Mouse (Mus musculus): ENCODE data around the gene 2210011C24Rik. TPM values are rescaled to one million over a fixed set of nuclear protein-coding genes. Genes with fewer than 3 reads are reported as not detected.

2210011C24Rik gene
- polyA plus RNA-seq, 3 experiments from 2014 or later, result 1.2 to 2.5 TPM; not detected in 1

Other genes starting within 250 kb of the 2210011C24Rik start
- gene Adgrl1, start 112.1 kb downstream of the 2210011C24Rik start, polyA plus RNA-seq (2017; shearing (Covaris generic)), result 10 to 100 TPM in 2 of 3 experiments, 1 to 10 TPM in 1; 5.1 to 13.8 (median 11.3) TPM
- 1 to 10 TPM in 1 of 3 experiments, under 1 TPM in 2; 0.16 to 1.5 (median 0.52) TPM for gene Gm10644, start 57.0 kb downstream of the 2210011C24Rik start, polyA plus RNA-seq (2017; shearing (Covaris generic))
- gene Asf1b, start 56.7 kb downstream of the 2210011C24Rik start, polyA plus RNA-seq (2017; shearing (Covaris generic)), result 100 to 1,000 TPM in 1 of 3 experiments, 10 to 100 TPM in 2; 26.0 to 159 (median 26.4) TPM
- 10 to 100 TPM; 16.3 to 20.1 (median 18.8) TPM for gene Prkaca, start 39.2 kb downstream of the 2210011C24Rik start, polyA plus RNA-seq (2017; shearing (Covaris generic))
- 1 to 10 TPM; 5.0 to 7.3 (median 6.5) TPM for gene Samd1, start 14.5 kb downstream of the 2210011C24Rik start, polyA plus RNA-seq (2017; shearing (Covaris generic))
- gene 1700067K01Rik, start 10.7 kb downstream of the 2210011C24Rik start, polyA plus RNA-seq (2017; shearing (Covaris generic)), result under 1 TPM in 2 of 3 experiments, not detected in 1; 0.51 to 0.70 TPM
- 1 to 10 TPM; 1.6 to 3.7 (median 2.8) TPM for gene Palm3, start 9.3 kb upstream of the 2210011C24Rik start, polyA plus RNA-seq (2017; shearing (Covaris generic))
- 100 to 1,000 TPM; 188 to 350 (median 272) TPM for gene Il27ra, start 30.4 kb upstream of the 2210011C24Rik start, polyA plus RNA-seq (2017; shearing (Covaris generic))
- 10 to 100 TPM; 21.2 to 34.2 (median 31.9) TPM for gene Rln3, start 32.8 kb upstream of the 2210011C24Rik start, polyA plus RNA-seq (2017; shearing (Covaris generic))
- gene Gm10643, start 53.0 kb upstream of the 2210011C24Rik start, polyA plus RNA-seq (2017; shearing (Covaris generic)), result 1 to 10 TPM in 1 of 3 experiments, under 1 TPM in 2; 0.53 to 1.4 (median 0.91) TPM
- 10 to 100 TPM in 2 of 3 experiments, 1 to 10 TPM in 1; 9.4 to 13.2 (median 13.2) TPM for gene Rfx1, start 54.7 kb upstream of the 2210011C24Rik start, polyA plus RNA-seq (2017; shearing (Covaris generic))
- 10 to 100 TPM; 16.6 to 20.0 (median 18.6) TPM for gene Dcaf15, start 92.6 kb upstream of the 2210011C24Rik start, polyA plus RNA-seq (2017; shearing (Covaris generic))
- gene Podnl1, start 113.8 kb upstream of the 2210011C24Rik start, polyA plus RNA-seq (2017; shearing (Covaris generic)), result 10 to 100 TPM in 1 of 3 experiments, 1 to 10 TPM in 2; 8.5 to 32.9 (median 8.7) TPM
- 10 to 100 TPM; 13.9 to 24.2 (median 21.3) TPM for gene Cc2d1a, start 135.8 kb upstream of the 2210011C24Rik start, polyA plus RNA-seq (2017; shearing (Covaris generic))
- 1 to 10 TPM in 2 of 3 experiments, not detected in 1; 1.5 to 1.6 TPM for gene 4930432K21Rik, start 135.9 kb upstream of the 2210011C24Rik start, polyA plus RNA-seq (2017; shearing (Covaris generic))
- gene Nanos3, start 173.0 kb upstream of the 2210011C24Rik start, polyA plus RNA-seq (2017; shearing (Covaris generic)), result not detected
- gene Zswim4, start 224.9 kb upstream of the 2210011C24Rik start, polyA plus RNA-seq (2017; shearing (Covaris generic)), result 1 to 10 TPM; 2.9 to 4.8 (median 4.4) TPM
- gene D8Ertd738e, start 237.5 kb upstream of the 2210011C24Rik start, polyA plus RNA-seq (2017; shearing (Covaris generic)), result 100 to 1,000 TPM; 351 to 392 (median 390) TPM
- 10 to 100 TPM in 2 of 3 experiments, 1 to 10 TPM in 1; 7.2 to 34.3 (median 25.2) TPM for gene Mri1, start 245.2 kb upstream of the 2210011C24Rik start, polyA plus RNA-seq (2017; shearing (Covaris generic))